Mouse (Mus musculus) kidney, adult 18-20 months (tissue): Measurements from ENCODE around the gene Slc39a8.
A peak's percentile ranks its signal among the peaks of the same experiment; 100 is the strongest.

Experiments used
- DNase-seq: peaks from one replicate; pipeline ENCODE4 v3.0.0; 2021

Gene Slc39a8

GRCm38 (mm10) chr3:135851607-135852006 is 26.5 kb downstream of the Slc39a8 start:
- no peak for DNase-seq

- no peak for DNase-seq
Measured at GRCm38 (mm10) chr3:135853604-135854297, 28.7 kb downstream of the Slc39a8 start.

- no peak for DNase-seq
Measured at GRCm38 (mm10) chr3:135854298-135854984, 29.4 kb downstream of the Slc39a8 start.

- no peak for DNase-seq
Measured at GRCm38 (mm10) chr3:135854985-135855340, 29.9 kb downstream of the Slc39a8 start.

GRCm38 (mm10) chr3:135856303-135856702 is 31.2 kb downstream of the Slc39a8 start:
- DNase-seq = no peak

- DNase-seq = no peak
Measured at GRCm38 (mm10) chr3:135857134-135857533, 32.1 kb downstream of the Slc39a8 start.

- no peak for DNase-seq
Measured at GRCm38 (mm10) chr3:135859431-135859830, 34.4 kb downstream of the Slc39a8 start.

GRCm38 (mm10) chr3:135862804-135863203 is 37.7 kb downstream of the Slc39a8 start:
- DNase-seq = peak; percentile 23

GRCm38 (mm10) chr3:135869041-135869440 is 44.0 kb downstream of the Slc39a8 start:
- no peak for DNase-seq

- no peak for DNase-seq
Measured at GRCm38 (mm10) chr3:135872325-135872724, 47.2 kb downstream of the Slc39a8 start.

- DNase-seq = no peak
Measured at GRCm38 (mm10) chr3:135873596-135873995, 48.5 kb downstream of the Slc39a8 start.

- no peak for DNase-seq
Measured at GRCm38 (mm10) chr3:135878048-135878447, 53.0 kb downstream of the Slc39a8 start.

GRCm38 (mm10) chr3:135885927-135886658 is 61.0 kb downstream of the Slc39a8 start:
- DNase-seq = no peak

- DNase-seq = peak; percentile 66
Measured at GRCm38 (mm10) chr3:135886659-135887027, 61.6 kb downstream of the Slc39a8 start.

- no peak for DNase-seq
Measured at GRCm38 (mm10) chr3:135887033-135887855, 62.2 kb downstream of the Slc39a8 start.

GRCm38 (mm10) chr3:135887856-135888155 is 62.7 kb downstream of the Slc39a8 start:
- no peak for DNase-seq

GRCm38 (mm10) chr3:135889401-135889800 is 64.3 kb downstream of the Slc39a8 start:
- DNase-seq = no peak

- DNase-seq = no peak
Measured at GRCm38 (mm10) chr3:135903366-135903765, 78.3 kb downstream of the Slc39a8 start.

GRCm38 (mm10) chr3:135904881-135905280 is 79.8 kb downstream of the Slc39a8 start:
- DNase-seq = no peak

GRCm38 (mm10) chr3:135905729-135906128 is 80.7 kb downstream of the Slc39a8 start:
- DNase-seq = no peak

GRCm38 (mm10) chr3:135907028-135907427 is 81.9 kb downstream of the Slc39a8 start:
- DNase-seq = no peak

GRCm38 (mm10) chr3:135915941-135916340 is 90.9 kb downstream of the Slc39a8 start:
- no peak for DNase-seq

- no peak for DNase-seq
Measured at GRCm38 (mm10) chr3:135918566-135919180, 93.6 kb downstream of the Slc39a8 start.
